Mouse (Mus musculus) olfactory bulb, adult 2 months (tissue): ENCODE data around the gene Ciapin1.

ENCODE experiments used
- CTCF ChIP-seq: fragments of 200-500 bp; IDR thresholded peaks from 2 replicates; pipeline ENCODE4 v1.5.1; 2012; ENCODE audit warnings: low read depth, mild to moderate bottlenecking, low read length, moderate library complexity; ENCODE audit not compliant: insufficient read depth
- POLR2A ChIP-seq: fragments of 200-500 bp; IDR thresholded peaks from 2 replicates; pipeline ENCODE4 v1.6.1; 2012; ENCODE audit warnings: mild to moderate bottlenecking, low read depth, low read length, moderate library complexity; ENCODE audit not compliant: insufficient read depth

- TF ChIP-seq CTCF: no peak
- no peak for TF ChIP-seq POLR2A
Measured at GRCm38 (mm10) chr8:94870003-94870402, 31.8 kb upstream of the Ciapin1 start.
